Mouse (Mus musculus): ENCODE data around the gene Olfr1282. TPM values are rescaled to one million over a fixed set of nuclear protein-coding genes. Genes with fewer than 3 reads are reported as not detected.

Gene Olfr1282
- polyA plus RNA-seq (2017; shearing (Covaris generic)) = not detected

GRCm38 (mm10) chr2:111335976-111336375 lies at the start of gene Olfr1282:
Gene Olfr1282, minus strand, starts transcription at chr2:111336076.

GRCm38 (mm10) chr2:111375222-111375621 lies 39.3 kb upstream of the Olfr1282 start, which contains the start of gene Olfr1284:
Gene Olfr1284, plus strand, starts transcription at chr2:111375522.

DNA sequence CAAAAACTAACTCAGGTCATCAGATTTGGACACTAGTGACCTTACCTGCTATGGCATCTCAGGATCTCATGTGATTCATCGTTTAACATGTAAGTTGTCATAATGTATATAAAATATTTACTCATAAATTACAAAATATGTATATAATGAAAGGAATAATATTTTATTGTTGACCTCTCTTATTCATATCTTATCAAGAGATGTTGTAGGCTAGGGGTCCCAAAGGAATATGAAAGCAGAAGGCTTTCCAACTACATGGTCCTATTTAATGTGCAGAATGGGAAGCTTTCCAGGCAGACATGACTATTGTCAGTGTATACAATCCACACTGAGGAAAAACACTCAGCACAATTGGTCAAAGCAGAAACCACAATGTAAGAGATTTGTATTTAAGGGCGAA lies 30.6 kb upstream of the Olfr1282 start, which contains the start of gene Olfr1283:
Gene Olfr1283 (plus strand): TSS at position 301 of the 400 bp plus-strand sequence.

DNA sequence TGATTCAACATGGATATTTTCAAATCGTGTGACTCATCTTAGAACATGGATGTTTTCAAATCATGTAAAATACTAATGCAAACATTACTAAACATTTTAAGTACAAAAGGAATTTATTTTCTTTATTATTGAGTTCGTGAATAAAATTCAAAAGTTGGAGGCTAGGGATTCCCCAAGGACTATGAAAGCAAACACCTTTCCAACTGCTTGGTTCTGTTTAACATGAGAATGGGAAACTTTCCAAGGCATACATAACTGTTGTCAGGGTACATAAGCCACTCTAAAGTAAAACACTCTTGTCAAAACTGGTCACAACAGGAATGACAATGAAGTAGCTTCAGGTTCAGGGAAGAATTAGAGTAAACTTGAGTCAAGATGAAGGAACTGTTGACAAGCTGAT lies 9.7 kb downstream of the Olfr1282 start, which contains the start of gene Olfr1281:
Gene Olfr1281 (plus strand): TSS at position 301 of the 400 bp plus-strand sequence.

DNA sequence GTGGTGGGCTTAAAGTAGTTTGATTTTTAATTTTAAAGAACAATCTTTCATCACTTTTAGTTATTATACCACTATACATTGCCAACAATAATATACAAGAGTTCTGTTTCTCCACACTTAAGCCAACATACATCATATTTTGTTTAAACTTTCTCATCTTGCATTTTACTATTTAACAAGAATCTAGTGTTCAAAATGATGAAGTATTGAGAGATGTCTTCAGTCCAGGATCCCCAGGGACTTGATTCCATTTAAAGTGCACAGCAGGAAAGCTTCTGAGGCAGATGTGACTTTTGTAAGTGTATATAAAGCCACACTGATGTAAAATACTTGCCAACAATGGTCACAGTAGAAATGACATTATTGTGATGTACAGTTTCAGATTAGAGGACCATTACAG lies 22.2 kb downstream of the Olfr1282 start, which contains the start of gene Olfr1280:
Gene Olfr1280 (plus strand): TSS at position 301 of the 400 bp plus-strand sequence.

GRCm38 (mm10) chr2:111300374-111300773 lies 35.5 kb downstream of the Olfr1282 start, which contains the start of gene Olfr1279:
Gene Olfr1279, plus strand, starts transcription at chr2:111300635.

GRCm38 (mm10) chr2:111289836-111290235 lies 46.0 kb downstream of the Olfr1282 start, which contains the start of gene Olfr1278:
Gene Olfr1278, plus strand, starts transcription at chr2:111290136.

Other genes starting within 250 kb of the Olfr1282 start
- not detected for gene Gm13941, start 230.1 kb downstream of the Olfr1282 start, polyA plus RNA-seq (2017; shearing (Covaris generic))
- gene Gm15130, start 183.1 kb downstream of the Olfr1282 start, polyA plus RNA-seq (2017; shearing (Covaris generic)) = not detected
- gene 4930430A15Rik, start 106.5 kb downstream of the Olfr1282 start, polyA plus RNA-seq (2017; shearing (Covaris generic)) = not detected
- gene Olfr1275, start 100.8 kb downstream of the Olfr1282 start, polyA plus RNA-seq (2017; shearing (Covaris generic)) = not detected
- not detected for gene Olfr1276, start 81.6 kb downstream of the Olfr1282 start, polyA plus RNA-seq (2017; shearing (Covaris generic))
- not detected for gene Olfr1277, start 62.0 kb downstream of the Olfr1282 start, polyA plus RNA-seq (2017; shearing (Covaris generic))
- gene Olfr1278, start 45.9 kb downstream of the Olfr1282 start, polyA plus RNA-seq (2017; shearing (Covaris generic)) = not detected
- not detected for gene Olfr1279, start 35.4 kb downstream of the Olfr1282 start, polyA plus RNA-seq (2017; shearing (Covaris generic))
- not detected for gene Olfr1280, start 22.1 kb downstream of the Olfr1282 start, polyA plus RNA-seq (2017; shearing (Covaris generic))
- gene Olfr1281, start 9.6 kb downstream of the Olfr1282 start, polyA plus RNA-seq (2017; shearing (Covaris generic)) = not detected
- gene Olfr1283, start 30.7 kb upstream of the Olfr1282 start, polyA plus RNA-seq (2017; shearing (Covaris generic)) = not detected
- not detected for gene Olfr1284, start 39.4 kb upstream of the Olfr1282 start, polyA plus RNA-seq (2017; shearing (Covaris generic))
- gene Olfr1286, start 87.0 kb upstream of the Olfr1282 start, polyA plus RNA-seq (2017; shearing (Covaris generic)) = not detected
- gene Olfr1287, start 113.1 kb upstream of the Olfr1282 start, polyA plus RNA-seq (2017; shearing (Covaris generic)) = not detected
- not detected for gene Olfr1288, start 138.0 kb upstream of the Olfr1282 start, polyA plus RNA-seq (2017; shearing (Covaris generic))
- gene Olfr1289, start 144.7 kb upstream of the Olfr1282 start, polyA plus RNA-seq (2017; shearing (Covaris generic)) = not detected
- gene Olfr1290, start 157.8 kb upstream of the Olfr1282 start, polyA plus RNA-seq (2017; shearing (Covaris generic)) = not detected
- gene Olfr1291-ps1, start 161.1 kb upstream of the Olfr1282 start, polyA plus RNA-seq (2017; shearing (Covaris generic)) = not detected
- not detected for gene Olfr1293-ps, start 189.1 kb upstream of the Olfr1282 start, polyA plus RNA-seq (2017; shearing (Covaris generic))
- gene Olfr1294, start 204.2 kb upstream of the Olfr1282 start, polyA plus RNA-seq (2017; shearing (Covaris generic)) = not detected
- gene Olfr1295, start 233.6 kb upstream of the Olfr1282 start, polyA plus RNA-seq (2017; shearing (Covaris generic)) = not detected